Mouse (Mus musculus) embryonic facial prominence, embryonic 14.5 days (tissue): Measurements from ENCODE around the gene Prdm16. TPM values are rescaled to one million over a fixed set of nuclear protein-coding genes. Genes with fewer than 3 reads are reported as not detected.
A peak's percentile ranks its signal among the peaks of the same experiment; 100 is the strongest.

Experiments used
- ATAC-seq: fragments of 200-750 bp; cut with Nextera tagmentation; 2 replicates; pipeline ENCODE4 v1.8.0; 2017; ENCODE audit warnings: low read depth, moderate number of reproducible peaks, moderate TSS enrichment
- DNase-seq: peaks from one replicate; pipeline ENCODE4 v3.0.0-alpha.2; 2015; ENCODE audit warnings: low spot score
- H3K27ac ChIP-seq: fragments of 300-500 bp; sonication (generic); replicated peaks from 2 replicates; pipeline ENCODE4 v1.5.1; 2014; ENCODE audit warnings: low read depth, mild to moderate bottlenecking, low read length, moderate library complexity
- H3K27me3 ChIP-seq: fragments of 300-500 bp; sonication (generic); replicated peaks from 2 replicates; pipeline ENCODE4 v1.6.1; 2014; ENCODE audit warnings: low read length; ENCODE audit not compliant: control insufficient read depth, insufficient read depth
- H3K36me3 ChIP-seq: fragments of 300-500 bp; sonication (generic); 2 replicates; pipeline ENCODE4 v1.6.1; 2014; ENCODE audit warnings: low read length, mixed read lengths; ENCODE audit not compliant: control insufficient read depth, insufficient read depth
- H3K4me1 ChIP-seq: fragments of 300-500 bp; sonication (generic); 2 replicates; pipeline ENCODE4 v1.6.1; 2014; ENCODE audit warnings: antibody characterized with exemption, low read length; ENCODE audit not compliant: control insufficient read depth, insufficient read depth
- H3K4me2 ChIP-seq: fragments of 300-500 bp; sonication (generic); 2 replicates; pipeline ENCODE4 v1.6.1; 2014; ENCODE audit warnings: low read depth, mild to moderate bottlenecking, low read length, moderate library complexity, mixed read lengths
- H3K4me3 ChIP-seq: fragments of 300-500 bp; sonication (generic); 2 replicates; pipeline ENCODE4 v1.5.1; 2014; ENCODE audit warnings: low read depth, mild to moderate bottlenecking, low read length
- H3K9ac ChIP-seq: fragments of 300-500 bp; sonication (generic); 2 replicates; pipeline ENCODE4 v1.6.1; 2014; ENCODE audit warnings: low read depth, mild to moderate bottlenecking, low read length, moderate library complexity, mixed read lengths
- H3K9me3 ChIP-seq: fragments of 300-500 bp; sonication (generic); 2 replicates; pipeline ENCODE4 v1.6.1; 2016; ENCODE audit warnings: low read length; ENCODE audit not compliant: control insufficient read depth
- WGBS: fragments of 180-500 bp; shearing (Covaris S2); extraction: QIAGEN DNeasy Blood & Tissue Kit; methylation state at CpG from one replicate; pipeline ENCODE4 v1.1.7; 2014; 5-methylcytosine and 5-hydroxymethylcytosine counted together
- polyA plus RNA-seq: library from polyadenylated mRNA; unstranded; fragments of >200 nt; fragmentation: Nextera tagmentation; extraction: Ambion mirVana; gene quantifications from 2 replicates; pipeline ENCODE4 v1.2.1, GENCODE M21; 2014

Gene Prdm16
- polyA plus RNA-seq, 1 experiment from 2014 or later: 12.7 TPM

DNA sequence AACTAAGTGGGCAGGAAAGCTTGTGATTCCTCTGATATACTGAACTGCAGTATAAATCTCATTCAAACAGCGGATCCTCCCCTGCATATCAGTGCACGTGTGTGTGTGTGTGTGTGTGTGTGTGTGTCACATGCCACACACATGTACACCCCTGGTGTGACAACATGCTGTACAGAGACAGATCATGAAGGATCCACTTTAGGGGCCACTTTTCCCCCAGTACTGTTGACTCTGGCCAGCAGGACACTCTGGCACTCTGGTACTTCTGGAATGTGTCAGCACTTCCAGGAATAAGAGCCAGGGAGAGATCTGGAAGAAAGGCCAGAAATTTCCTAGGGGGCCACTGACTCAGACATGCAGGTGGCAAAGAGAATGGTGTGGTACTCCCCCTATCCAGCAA is 10.4 kb downstream of the Prdm16 start:
- no peak overlapping the region for H3K4me2 ChIP-seq
- 68% methylated on average over 2 of the region's 2 CpGs for WGBS
- no peak overlapping the region for H3K27ac ChIP-seq
- DNase-seq (no peak), ATAC-seq (no peak)
- peaks cover 14% of the 10 kb centered on the region; the same call in 1 of the 2 replicates for H3K27me3 ChIP-seq
- H3K9ac ChIP-seq: no peak overlapping the region
- H3K9me3 ChIP-seq: no peaks in the 10 kb centered on the region
- no peaks in the 10 kb centered on the region for H3K36me3 ChIP-seq
- H3K4me3 ChIP-seq: no peak overlapping the region
- H3K4me1 ChIP-seq: peaks cover 9% of the 10 kb centered on the region; the same call in 1 of the 2 replicates

DNA sequence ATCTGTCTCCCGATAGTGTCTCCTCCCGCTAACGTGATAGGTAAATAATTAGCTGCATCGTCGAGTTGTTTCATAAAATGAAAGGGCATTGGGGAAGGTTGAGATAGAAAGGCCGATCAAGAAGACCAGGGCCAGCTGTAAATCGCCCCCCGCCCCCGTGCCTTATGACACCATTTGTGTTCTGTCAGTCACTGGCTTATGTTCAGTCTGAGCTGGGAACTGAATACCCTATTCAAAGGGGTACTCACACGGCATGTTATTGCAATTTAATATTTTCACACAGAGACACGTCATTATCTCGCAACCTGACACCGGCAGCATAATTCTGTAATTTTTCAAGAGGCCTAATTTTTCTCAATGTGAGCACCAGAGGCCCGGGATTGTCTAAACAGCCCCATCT is 11.0 kb downstream of the Prdm16 start:
- no peak overlapping the region for H3K9ac ChIP-seq
- DNase-seq: peak; percentile 50
- no peaks in the 10 kb centered on the region for H3K9me3 ChIP-seq
- H3K36me3 ChIP-seq: no peaks in the 10 kb centered on the region
- H3K27ac ChIP-seq: no peak overlapping the region
- H3K4me3 ChIP-seq: no peak overlapping the region
- H3K27me3 ChIP-seq: peaks cover 9% of the 10 kb centered on the region; the same call in 1 of the 2 replicates
- H3K4me2 ChIP-seq: no peak overlapping the region
- 44% methylated on average over 14 of the region's 14 CpGs for WGBS
- peak; percentile 60; the same call in 1 of the 2 replicates for ATAC-seq
- 0 out of 2 replicates have a peak, but pooled peaks cover 4% of the 10 kb centered on the region for H3K4me1 ChIP-seq

DNA sequence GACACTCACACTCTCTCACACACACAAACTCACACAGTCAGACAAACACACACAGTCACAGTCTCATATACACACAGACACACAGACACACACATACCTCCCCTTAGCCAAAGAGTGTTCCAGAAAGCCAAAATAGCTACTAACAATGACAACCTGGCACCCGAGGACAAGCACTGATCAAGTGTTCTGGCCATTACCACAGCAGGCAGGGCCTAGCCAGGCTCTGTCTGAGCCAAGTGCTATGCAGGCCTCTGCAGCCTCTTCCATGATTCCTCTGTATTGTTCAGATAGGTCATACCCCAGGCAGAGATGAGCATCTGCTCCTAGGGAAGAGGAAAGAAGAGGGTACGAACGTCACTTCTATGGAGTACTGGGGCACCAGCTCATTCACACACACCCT is 13.4 kb downstream of the Prdm16 start:
- 83% methylated on average over 3 of the region's 3 CpGs for WGBS
- Histone ChIP-seq H3K27ac (no peak overlapping the region), H3K9ac (no peak overlapping the region), H3K4me2 (no peak overlapping the region), H3K27me3 (no peaks in the 10 kb centered on the region), H3K36me3 (no peaks in the 10 kb centered on the region), H3K4me1 (no peaks in the 10 kb centered on the region; the same call in 1 of the 2 replicates), H3K9me3 (no peaks in the 10 kb centered on the region), H3K4me3 (no peak overlapping the region)
- ATAC-seq (no peak), DNase-seq (no peak)

DNA sequence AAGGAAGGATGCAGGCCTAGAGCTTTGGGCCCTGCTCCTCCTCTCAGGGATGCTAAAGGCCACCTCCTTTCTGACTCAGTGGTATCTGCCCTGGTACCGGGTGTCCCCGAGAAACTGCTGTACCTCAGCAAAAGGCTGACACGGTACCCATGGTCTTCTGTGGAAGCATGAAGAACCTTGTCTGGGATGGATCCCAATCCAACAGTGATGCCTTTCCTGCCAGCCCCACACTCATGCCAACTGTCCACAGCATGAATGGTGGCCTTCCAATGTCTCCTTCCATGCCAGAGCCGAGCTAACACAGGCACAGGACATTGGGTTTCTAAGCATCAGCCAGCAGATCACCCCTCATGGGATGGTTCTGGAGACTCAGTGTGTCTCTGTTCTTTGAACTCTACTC is 14.2 kb downstream of the Prdm16 start:
- 91% methylated on average over 4 of the region's 4 CpGs for WGBS
- no peak for ATAC-seq

DNA sequence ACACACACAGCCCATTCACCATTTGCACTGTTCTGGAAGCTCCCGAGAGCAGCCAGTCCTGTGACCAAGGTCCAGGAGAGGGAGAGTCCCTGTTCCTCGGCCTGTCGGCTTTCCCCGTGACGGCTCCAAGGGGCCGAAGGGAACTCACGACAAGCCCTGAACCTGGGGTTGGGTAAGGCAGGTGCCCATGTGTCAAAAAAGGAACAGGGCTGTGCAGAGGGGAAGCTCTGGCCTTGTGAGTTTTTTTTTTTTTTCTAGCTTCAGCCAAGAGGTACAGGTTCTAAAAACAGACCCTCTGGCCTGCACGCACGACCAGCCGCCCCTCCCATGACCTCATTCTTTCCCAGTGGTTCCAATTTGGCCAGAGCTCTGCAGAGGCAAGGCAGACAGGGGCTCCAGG is 25.5 kb downstream of the Prdm16 start:
- Histone ChIP-seq H3K9ac (0 out of 2 replicates have a peak overlapping the region, but pooled peaks have one; percentile 14), H3K4me2 (no peak overlapping the region), H3K4me3 (no peak overlapping the region), H3K27ac (no peak overlapping the region), H3K27me3 (no peaks in the 10 kb centered on the region), H3K36me3 (no peaks in the 10 kb centered on the region), H3K9me3 (no peaks in the 10 kb centered on the region), H3K4me1 (no peaks in the 10 kb centered on the region)
- 67% methylated on average over 10 of the region's 10 CpGs for WGBS
- ATAC-seq (no peak), DNase-seq (no peak)

More for the DNA sequence above, 14.2 kb downstream of the Prdm16 start:
- Histone ChIP-seq H3K4me2 (no peak overlapping the region), H3K36me3 (no peaks in the 10 kb centered on the region), H3K27ac (no peak overlapping the region), H3K9me3 (no peaks in the 10 kb centered on the region), H3K4me3 (no peak overlapping the region), H3K27me3 (no peaks in the 10 kb centered on the region), H3K9ac (no peak overlapping the region), H3K4me1 (no peaks in the 10 kb centered on the region; the same call in 1 of the 2 replicates)
- no peak for DNase-seq

DNA sequence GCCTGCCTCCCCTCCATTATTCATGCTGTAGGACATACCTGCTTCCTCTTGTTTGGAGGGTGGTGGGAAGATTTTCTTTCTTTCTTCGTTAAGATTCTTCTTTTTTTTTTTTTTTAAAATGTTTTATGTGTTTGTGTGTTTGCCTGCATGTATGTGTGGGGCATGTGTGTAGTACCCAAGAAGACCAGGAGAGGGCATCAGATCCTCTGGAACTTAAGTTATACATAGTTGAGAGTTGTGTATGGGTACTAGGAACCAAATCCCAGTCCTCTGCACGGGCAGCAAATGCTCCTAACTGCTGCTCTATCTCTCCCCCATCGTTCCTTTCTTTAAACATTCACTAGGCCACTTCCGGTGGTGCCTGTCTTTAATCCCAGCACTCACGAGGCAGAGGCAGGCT is 28.9 kb downstream of the Prdm16 start:
- H3K4me1 ChIP-seq: no peaks in the 10 kb centered on the region
- DNase-seq (no peak), ATAC-seq (no peak)
- H3K36me3 ChIP-seq: no peaks in the 10 kb centered on the region
- no peaks in the 10 kb centered on the region for H3K9me3 ChIP-seq
- 86% methylated on average over 5 of the region's 5 CpGs for whole genome bisulfite sequencing
- no peak overlapping the region for H3K4me2 ChIP-seq
- H3K9ac ChIP-seq: no peak overlapping the region
- H3K27me3 ChIP-seq: no peaks in the 10 kb centered on the region
- no peak overlapping the region for H3K4me3 ChIP-seq
- no peak overlapping the region for H3K27ac ChIP-seq

DNA sequence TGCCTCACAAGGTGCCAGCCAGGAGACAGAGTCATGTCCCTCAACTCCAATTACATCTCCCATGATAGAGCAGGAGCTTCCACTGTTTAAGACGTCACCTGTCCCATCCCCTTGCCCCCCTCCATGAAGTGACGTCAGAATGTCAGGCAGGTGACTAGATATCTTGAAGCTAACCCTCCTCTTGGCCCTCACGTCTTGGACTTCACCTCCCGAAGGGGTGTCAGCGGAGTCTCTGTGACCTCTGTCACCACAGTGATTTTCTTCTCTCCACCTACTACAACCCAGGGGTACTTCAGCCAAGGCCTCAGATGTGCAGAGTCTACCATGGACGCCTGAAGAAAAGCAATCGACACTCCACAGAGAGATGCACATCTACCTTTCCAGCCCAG is 32.2 kb downstream of the Prdm16 start:
- H3K27ac ChIP-seq: no peak overlapping the region
- ATAC-seq (no peak), DNase-seq (no peak)
- H3K4me1 ChIP-seq: peaks cover 16% of the 10 kb centered on the region
- H3K4me2 ChIP-seq: no peak overlapping the region
- 74% methylated on average over 7 of the region's 7 CpGs for WGBS
- H3K4me3 ChIP-seq: no peak overlapping the region
- no peak overlapping the region for H3K9ac ChIP-seq
- H3K36me3 ChIP-seq: no peaks in the 10 kb centered on the region
- H3K9me3 ChIP-seq: no peaks in the 10 kb centered on the region
- H3K27me3 ChIP-seq: no peaks in the 10 kb centered on the region

DNA sequence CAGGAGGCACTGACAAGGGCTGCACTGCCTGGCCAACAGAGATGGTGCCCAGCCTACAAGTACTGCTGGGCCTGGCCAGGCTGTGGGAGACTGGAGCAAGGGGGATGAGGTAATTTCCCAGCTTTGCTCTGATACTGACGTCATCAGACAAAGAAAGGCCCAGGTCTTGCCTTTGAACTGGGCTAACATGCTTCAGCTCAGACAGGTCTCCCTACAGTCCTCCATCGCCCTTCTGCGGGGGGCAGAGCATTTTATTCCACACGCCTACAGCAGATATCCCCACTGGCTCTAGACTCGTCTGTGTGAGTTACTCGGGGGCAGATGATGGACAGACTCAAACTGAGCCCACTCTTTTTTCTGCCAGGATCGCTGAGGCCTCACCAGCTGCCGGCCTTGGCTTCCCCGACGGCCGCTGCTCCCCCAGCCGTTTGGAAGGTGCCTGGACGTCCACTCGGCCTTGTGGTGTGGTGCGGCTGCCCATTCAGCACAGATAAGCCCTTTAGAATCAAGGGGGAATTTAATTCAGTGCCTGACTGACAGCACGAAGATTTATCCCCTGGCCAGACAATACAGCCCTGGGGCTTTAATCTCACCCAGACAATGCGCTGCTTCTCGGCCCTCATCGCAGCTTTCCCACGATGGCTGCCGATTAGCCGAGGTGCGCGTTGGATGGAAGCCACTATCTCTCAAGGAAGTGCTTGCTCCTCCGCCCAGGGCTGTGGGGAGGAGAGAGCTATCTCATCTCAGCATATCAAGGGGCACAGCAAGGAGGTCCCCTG is 32.8 kb downstream of the Prdm16 start:
- Histone ChIP-seq H3K4me3 (no peak overlapping the region), H3K9me3 (no peaks in the 10 kb centered on the region), H3K27ac (no peak overlapping the region), H3K36me3 (no peaks in the 10 kb centered on the region), H3K27me3 (no peaks in the 10 kb centered on the region), H3K4me1 (peaks cover 20% of the 10 kb centered on the region), H3K4me2 (no peak overlapping the region), H3K9ac (no peak overlapping the region)
- ATAC-seq (no peak), DNase-seq (no peak)
- 40% methylated on average over 22 of the region's 25 CpGs for whole genome bisulfite sequencing

DNA sequence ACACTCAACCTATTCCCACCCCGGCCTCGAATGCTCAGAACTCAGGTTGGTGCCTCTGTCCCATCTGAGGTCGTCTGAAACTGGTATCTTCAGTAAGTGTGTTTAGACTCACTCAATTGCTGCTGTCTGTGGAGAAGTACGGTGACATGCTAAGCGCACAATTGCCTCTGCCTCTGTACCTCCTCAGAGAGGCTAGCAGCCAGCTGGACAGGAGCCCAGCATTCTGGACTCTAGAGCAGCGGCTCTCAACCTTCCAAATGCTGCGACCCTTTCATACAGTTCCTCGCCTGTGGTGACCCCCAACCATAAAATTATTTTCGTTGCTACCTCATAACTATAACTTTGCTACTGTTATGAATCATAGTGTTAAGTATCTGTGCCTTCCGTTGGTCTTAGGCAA is 34.3 kb downstream of the Prdm16 start:
- Histone ChIP-seq H3K36me3 (no peaks in the 10 kb centered on the region), H3K9ac (no peak overlapping the region), H3K4me1 (peaks cover 21% of the 10 kb centered on the region), H3K4me3 (no peak overlapping the region), H3K4me2 (no peak overlapping the region), H3K27me3 (no peaks in the 10 kb centered on the region), H3K9me3 (no peaks in the 10 kb centered on the region), H3K27ac (no peak overlapping the region)
- ATAC-seq: no peak
- DNase-seq: no peak
- 78% methylated on average over 10 of the region's 10 CpGs for WGBS
